Mouse (Mus musculus) stomach, embryonic 15.5 days (tissue): Measurements from ENCODE around the gene Dzip1. TPM values are rescaled to one million over a fixed set of nuclear protein-coding genes. Genes with fewer than 3 reads are reported as not detected.

Source experiments
- polyA plus RNA-seq: library from polyadenylated mRNA; unstranded; fragments of >200 nt; fragmentation: Nextera tagmentation; extraction: Ambion mirVana; gene quantifications from 2 replicates; pipeline ENCODE4 v1.2.1, GENCODE M21; 2015

Dzip1 gene
- polyA plus RNA-seq, 1 experiment from 2014 or later, result 13.5 TPM

Other genes starting within 250 kb of the Dzip1 start
- gene Abcc4, start 219.2 kb downstream of the Dzip1 start, polyA plus RNA-seq, result 4.0 and 4.6 TPM in 2 replicates
- gene Cldn10, start 137.6 kb downstream of the Dzip1 start, polyA plus RNA-seq, result 70.1 and 90.5 TPM in 2 replicates
- gene Dnajc3, start 12.5 kb upstream of the Dzip1 start, polyA plus RNA-seq, result 64.4 and 68.3 TPM in 2 replicates
- 8.8 and 11.7 TPM in 2 replicates for gene Uggt2, start 174.0 kb upstream of the Dzip1 start, polyA plus RNA-seq
- 0.17 and 0.19 TPM in 2 replicates for gene Hs6st3, start 212.9 kb upstream of the Dzip1 start, polyA plus RNA-seq